Mouse (Mus musculus): Measurements from ENCODE around the gene Gm9936. TPM values are rescaled to one million over a fixed set of nuclear protein-coding genes. Genes with fewer than 3 reads are reported as not detected.
A peak's percentile ranks its signal among the peaks of the same experiment; 100 is the strongest.
"Not testable (repeated sequence)": the region's sequence is repeated elsewhere in the genome, so short reads cannot be mapped to it uniquely, and the experiment has no call there.

Gm9936 gene
- polyA plus RNA-seq, 1 experiment from 2014 or later, result not detected

GRCm38 (mm10) chr5:114842155-114842554, 16.3 kb downstream of the Gm9936 start:
- H3K27ac ChIP-seq (ENCODE audit: poor library complexity, severe bottlenecking); H3K4me3 ChIP-seq; H3K4me2 ChIP-seq; H3K9ac ChIP-seq; H3K4me1 ChIP-seq (replicated peaks); H3K9me3 ChIP-seq (replicated peaks); H3K36me3 ChIP-seq; ATAC-seq (ENCODE audit: insufficient number of reproducible peaks, low FRiP score): not testable (repeated sequence)
- peaks cover 16% of the 10 kb centered on the region; the same call in 1 of the 2 replicates for H3K27me3 ChIP-seq (replicated peaks)
- WGBS, result 56% methylated on average over 3 of the region's 3 CpGs

GRCm38 (mm10) chr5:114840481-114840880, 18.0 kb downstream of the Gm9936 start:
- WGBS, result 73% methylated on average over 5 of the region's 5 CpGs
- not testable (repeated sequence) for ATAC-seq (ENCODE audit: insufficient number of reproducible peaks, low FRiP score); H3K27me3 ChIP-seq (replicated peaks)

GRCm38 (mm10) chr5:114836886-114837285, 21.6 kb downstream of the Gm9936 start:
- peak; percentile 55; the same call in 1 of the 2 replicates for ATAC-seq (ENCODE audit: insufficient number of reproducible peaks, low FRiP score)
- H3K9me3 ChIP-seq (replicated peaks), result no peaks in the 10 kb centered on the region
- no peak overlapping the region for H3K4me2 ChIP-seq
- peaks cover 4% of the 10 kb centered on the region; the same call in 1 of the 2 replicates for H3K4me1 ChIP-seq (replicated peaks)
- no peak overlapping the region for H3K4me3 ChIP-seq
- no peak overlapping the region for H3K9ac ChIP-seq
- 19% methylated on average over 12 of the region's 12 CpGs for WGBS
- no peaks in the 10 kb centered on the region for H3K27me3 ChIP-seq (replicated peaks)
- no peaks in the 10 kb centered on the region for H3K36me3 ChIP-seq
- H3K27ac ChIP-seq (ENCODE audit: poor library complexity, severe bottlenecking), result no peak overlapping the region

More at GRCm38 (mm10) chr5:114840481-114840880, 18.0 kb downstream of the Gm9936 start:
- H3K9me3 ChIP-seq (replicated peaks); H3K4me3 ChIP-seq; H3K4me2 ChIP-seq; H3K9ac ChIP-seq; H3K27ac ChIP-seq (ENCODE audit: poor library complexity, severe bottlenecking); H3K36me3 ChIP-seq; H3K4me1 ChIP-seq (replicated peaks): not testable (repeated sequence)

GRCm38 (mm10) chr5:114829740-114830139, 28.7 kb downstream of the Gm9936 start:
- Histone ChIP-seq H3K4me3 (no peak overlapping the region), H3K9me3 (replicated peaks) (no peaks in the 10 kb centered on the region), H3K36me3 (no peaks in the 10 kb centered on the region), H3K9ac (no peak overlapping the region), H3K4me1 (replicated peaks) (peaks cover 4% of the 10 kb centered on the region), H3K27me3 (replicated peaks) (no peaks in the 10 kb centered on the region), H3K27ac (ENCODE audit: poor library complexity, severe bottlenecking) (no peak overlapping the region), H3K4me2 (no peak overlapping the region)
- no peak for ATAC-seq (ENCODE audit: insufficient number of reproducible peaks, low FRiP score)
- 62% methylated on average over 3 of the region's 3 CpGs for WGBS

- Histone ChIP-seq H3K9ac (no peak overlapping the region), H3K4me2 (no peak overlapping the region), H3K27ac (ENCODE audit: poor library complexity, severe bottlenecking) (no peak overlapping the region), H3K4me1 (replicated peaks) (peaks cover 4% of the 10 kb centered on the region), H3K36me3 (no peaks in the 10 kb centered on the region), H3K4me3 (no peak overlapping the region), H3K27me3 (replicated peaks) (no peaks in the 10 kb centered on the region), H3K9me3 (replicated peaks) (0 out of 2 replicates have a peak, but pooled peaks cover under 1% of the 10 kb centered on the region)
- 79% methylated on average over 12 of the region's 12 CpGs for WGBS
- ATAC-seq (ENCODE audit: insufficient number of reproducible peaks, low FRiP score), result no peak
Measured at GRCm38 (mm10) chr5:114827427-114827826, 31.1 kb downstream of the Gm9936 start.

- Histone ChIP-seq H3K27me3 (replicated peaks) (no peaks in the 10 kb centered on the region), H3K9me3 (replicated peaks) (0 out of 2 replicates have a peak, but pooled peaks cover 11% of the 10 kb centered on the region), H3K9ac (peak overlapping the region; percentile 25; the same call in 1 of the 2 replicates), H3K27ac (ENCODE audit: poor library complexity, severe bottlenecking) (no peak overlapping the region), H3K4me1 (replicated peaks) (peaks cover 4% of the 10 kb centered on the region), H3K4me3 (peak overlapping the region; percentile 45), H3K4me2 (peak overlapping the region; percentile 84), H3K36me3 (peaks cover 13% of the 10 kb centered on the region)
- 9% methylated on average over 27 of the region's 27 CpGs for WGBS
- ATAC-seq (ENCODE audit: insufficient number of reproducible peaks, low FRiP score), result peak; percentile 89
Measured at GRCm38 (mm10) chr5:114825978-114826691, 32.3 kb downstream of the Gm9936 start.

GRCm38 (mm10) chr5:114824197-114824596, 34.3 kb downstream of the Gm9936 start:
- Histone ChIP-seq H3K9me3 (replicated peaks) (0 out of 2 replicates have a peak, but pooled peaks cover 11% of the 10 kb centered on the region), H3K4me1 (replicated peaks) (peaks cover 4% of the 10 kb centered on the region), H3K27ac (ENCODE audit: poor library complexity, severe bottlenecking) (no peak overlapping the region), H3K27me3 (replicated peaks) (no peaks in the 10 kb centered on the region), H3K9ac (no peak overlapping the region), H3K36me3 (peaks cover 18% of the 10 kb centered on the region), H3K4me3 (no peak overlapping the region), H3K4me2 (peak overlapping the region; percentile 88; the same call in 1 of the 2 replicates)
- no peak for ATAC-seq (ENCODE audit: insufficient number of reproducible peaks, low FRiP score)
- 15% methylated on average over 9 of the region's 9 CpGs for WGBS

- Histone ChIP-seq H3K9me3 (replicated peaks) (0 out of 2 replicates have a peak, but pooled peaks cover 11% of the 10 kb centered on the region), H3K36me3 (peaks cover 18% of the 10 kb centered on the region), H3K4me1 (replicated peaks) (peaks cover 4% of the 10 kb centered on the region), H3K27ac (ENCODE audit: poor library complexity, severe bottlenecking) (peak within 1 kb of the TSS; percentile 68), H3K4me2 (peak within 1 kb of the TSS; percentile 88), H3K27me3 (replicated peaks) (no peaks in the 10 kb centered on the region), H3K9ac (peak within 1 kb of the TSS; percentile 85), H3K4me3 (peak within 1 kb of the TSS; percentile 97)
- peak; percentile 84 for ATAC-seq (ENCODE audit: insufficient number of reproducible peaks, low FRiP score)
- WGBS, result 8% methylated on average over 53 of the region's 53 CpGs
Measured at GRCm38 (mm10) chr5:114822796-114823688, 35.4 kb downstream of the Gm9936 start, which contains the start of gene 1500011B03Rik. TSS of gene 1500011B03Rik (minus strand) at chr5:114823468.

- no peak overlapping the region for H3K27ac ChIP-seq (ENCODE audit: poor library complexity, severe bottlenecking)
- no peak overlapping the region for H3K9ac ChIP-seq
- H3K4me1 ChIP-seq (replicated peaks), result no peaks in the 10 kb centered on the region
- WGBS, result 68% methylated on average over 11 of the region's 11 CpGs
- ATAC-seq (ENCODE audit: insufficient number of reproducible peaks, low FRiP score), result no peak; the same call in 1 of the 2 replicates
- no peak overlapping the region for H3K4me3 ChIP-seq
- no peak overlapping the region for H3K4me2 ChIP-seq
- no peaks in the 10 kb centered on the region for H3K27me3 ChIP-seq (replicated peaks)
- H3K9me3 ChIP-seq (replicated peaks), result 0 out of 2 replicates have a peak, but pooled peaks cover 11% of the 10 kb centered on the region
- peaks cover 18% of the 10 kb centered on the region for H3K36me3 ChIP-seq
Measured at GRCm38 (mm10) chr5:114818124-114818523, 40.4 kb downstream of the Gm9936 start.

GRCm38 (mm10) chr5:114816599-114816998, 41.9 kb downstream of the Gm9936 start:
- WGBS, result 72% methylated on average over 6 of the region's 6 CpGs
- Histone ChIP-seq H3K27me3 (replicated peaks) (no peaks in the 10 kb centered on the region), H3K9me3 (replicated peaks) (0 out of 2 replicates have a peak, but pooled peaks cover 2% of the 10 kb centered on the region), H3K9ac (no peak overlapping the region), H3K36me3 (peaks cover 10% of the 10 kb centered on the region; the same call in 1 of the 2 replicates), H3K4me1 (replicated peaks) (peaks cover 9% of the 10 kb centered on the region; the same call in 1 of the 2 replicates), H3K27ac (ENCODE audit: poor library complexity, severe bottlenecking) (no peak overlapping the region), H3K4me2 (no peak overlapping the region), H3K4me3 (no peak overlapping the region)
- ATAC-seq (ENCODE audit: insufficient number of reproducible peaks, low FRiP score), result no peak
